ENCODE assay signal across 8 mouse cellular contexts in genomic region chr5:93267851-93268606, GRCm38 (mm10). TPM values are rescaled to one million over a fixed set of nuclear protein-coding genes. Genes with fewer than 3 reads are reported as not detected.
A peak's percentile ranks its signal among the peaks of the same experiment; 100 is the strongest.
DNase-seq lines count a peak whose midpoint lies in the region; ATAC-seq lines count a peak whose summit lies in the region.

No protein-coding gene starts in this region.

- H3K4me2 ChIP-seq in hindbrain, embryonic 11.5 days (replicated peaks; ENCODE audit: low read depth, low read length): peak overlapping the region; percentile 36

- peak overlapping the region; percentile 90 for H3K27ac ChIP-seq in hindbrain, embryonic 11.5 days (ENCODE audit: low read depth, low read length)

- peaks cover 12% of the 10 kb centered on the region for H3K36me3 ChIP-seq in hindbrain, embryonic 11.5 days (ENCODE audit: control insufficient read depth, insufficient read depth, low read length)

- no peaks in the 10 kb centered on the region for H3K9me3 ChIP-seq in hindbrain, embryonic 11.5 days (ENCODE audit: control insufficient read depth, low read length)

- peak overlapping the region; percentile 96 for H3K9ac ChIP-seq in hindbrain, embryonic 11.5 days (ENCODE audit: low read depth, low read length)

- under 1% methylated on average over 48 of the region's 48 CpGs for WGBS in hindbrain, embryonic 11.5 days

- no peaks in the 10 kb centered on the region for H3K27me3 ChIP-seq in hindbrain, embryonic 11.5 days (ENCODE audit: control insufficient read depth, insufficient read depth, low read length)

- peak; percentile 81 for ATAC-seq in hindbrain, embryonic 11.5 days (ENCODE audit: low FRiP score)

- peak overlapping the region; percentile 77 for H3K4me3 ChIP-seq in hindbrain, embryonic 11.5 days (ENCODE audit: low read depth, low read length)

- peak; percentile 80 for DNase-seq in MN1 (ENCODE audit: low spot score)
- DNase-seq in cerebellum, adult 9-10 months: peak; percentile 85
- DNase-seq in frontal cortex, adult 2 months (ENCODE audit: extremely low spot score in 1 of 2, low spot score in 1 of 2): peak; percentile 51 to 69
- DNase-seq in hindbrain, embryonic 11.5 days (ENCODE audit: low spot score): peak; percentile 88
- DNase-seq in layer of hippocampus, postnatal 25 days (ENCODE audit: extremely low spot score in 1 of 2, low spot score in 1 of 2): peak; percentile 59 to 64
- peak; percentile 86 for DNase-seq in lung, postnatal 14 days
- DNase-seq in ovary, postnatal 36 days (ENCODE audit: low spot score): peak; percentile 79
- peak; percentile 95 for DNase-seq in thymus, postnatal 14 days

- no peaks in the 10 kb centered on the region for H3K4me1 ChIP-seq in hindbrain, embryonic 11.5 days (replicated peaks; ENCODE audit: control insufficient read depth, insufficient read depth, low read length)

RNA-seq across cellular contexts. Expression of gene Ccng2, which starts 1.0 kb away (rescaled TPM):
- 36.8 and 42.2 TPM in 2 replicates for polyA plus RNA-seq in frontal cortex, adult 2 months (2012; rRNA removed)
- 96.1 and 102 TPM in 2 replicates for polyA plus RNA-seq in hindbrain, embryonic 11.5 days (2014; fragmentation: Nextera tagmentation; extraction: Ambion mirVana)
- total RNA-seq in layer of hippocampus, postnatal 25 days (2021): 10 to 100 TPM; 49.1 to 58.5 TPM

Comparison
In these comparisons a context has a peak if more than half of its experiments do, and no peak if none do; other contexts are left out.
1. Peak in every context shown above with its lines: DNase-seq, ATAC-seq, H3K4me3 ChIP-seq and H3K27ac ChIP-seq.